Mouse (Mus musculus): ENCODE measurements around the gene 1700011L22Rik. TPM values are rescaled to one million over a fixed set of nuclear protein-coding genes. Genes with fewer than 3 reads are reported as not detected.

1700011L22Rik gene
- polyA plus RNA-seq (2015; fragmentation: Nextera tagmentation; extraction: Ambion mirVana) = not detected in 2 replicates

GRCm38 (mm10) chr8:79248470-79248869, at the start of gene 1700011L22Rik:
Gene 1700011L22Rik (minus strand): TSS chr8:79248570.
- Histone ChIP-seq H3K4me2 (no peak within 1 kb of the TSS), H3K9me3 (no peaks in the 10 kb centered on the region), H3K27me3 (no peaks in the 10 kb centered on the region), H3K9ac (no peak within 1 kb of the TSS), H3K27ac (replicated peaks) (no peak within 1 kb of the TSS), H3K4me1 (replicated peaks) (no peaks in the 10 kb centered on the region), H3K4me3 (no peak within 1 kb of the TSS), H3K36me3 (no peaks in the 10 kb centered on the region)
- ATAC-seq (ENCODE audit: low FRiP score, low read depth) = no peak
- 85% methylated on average over 6 of the region's 6 CpGs for WGBS

DNA sequence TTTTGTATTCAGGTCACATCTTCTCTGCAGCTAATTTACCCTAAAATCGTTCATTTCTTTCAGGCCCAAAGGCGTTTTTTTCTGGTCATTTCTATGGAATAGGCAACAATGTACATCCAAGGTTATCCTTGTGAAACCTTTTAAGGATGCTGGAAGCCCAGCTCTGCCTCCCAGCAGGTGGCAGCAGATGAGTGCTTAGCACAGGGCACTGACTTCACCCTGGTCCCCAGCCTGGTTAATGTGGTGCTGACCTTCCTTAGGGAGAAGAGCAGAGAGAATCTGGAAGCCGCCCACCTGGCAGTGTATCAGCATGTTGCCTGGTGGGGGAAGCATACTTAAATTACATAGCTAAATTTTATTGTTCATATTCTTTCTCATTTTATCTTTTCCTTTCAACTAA, 49.4 kb upstream of the 1700011L22Rik start:
- Histone ChIP-seq H3K27me3 (no peaks in the 10 kb centered on the region), H3K9me3 (no peaks in the 10 kb centered on the region), H3K4me2 (no peak overlapping the region), H3K27ac (replicated peaks) (no peak overlapping the region), H3K4me1 (replicated peaks) (peaks cover 19% of the 10 kb centered on the region), H3K36me3 (no peaks in the 10 kb centered on the region), H3K9ac (no peak overlapping the region), H3K4me3 (no peak overlapping the region)
- no peak for ATAC-seq (ENCODE audit: low FRiP score, low read depth)
- 27% methylated on average over 3 of the region's 3 CpGs for WGBS

DNA sequence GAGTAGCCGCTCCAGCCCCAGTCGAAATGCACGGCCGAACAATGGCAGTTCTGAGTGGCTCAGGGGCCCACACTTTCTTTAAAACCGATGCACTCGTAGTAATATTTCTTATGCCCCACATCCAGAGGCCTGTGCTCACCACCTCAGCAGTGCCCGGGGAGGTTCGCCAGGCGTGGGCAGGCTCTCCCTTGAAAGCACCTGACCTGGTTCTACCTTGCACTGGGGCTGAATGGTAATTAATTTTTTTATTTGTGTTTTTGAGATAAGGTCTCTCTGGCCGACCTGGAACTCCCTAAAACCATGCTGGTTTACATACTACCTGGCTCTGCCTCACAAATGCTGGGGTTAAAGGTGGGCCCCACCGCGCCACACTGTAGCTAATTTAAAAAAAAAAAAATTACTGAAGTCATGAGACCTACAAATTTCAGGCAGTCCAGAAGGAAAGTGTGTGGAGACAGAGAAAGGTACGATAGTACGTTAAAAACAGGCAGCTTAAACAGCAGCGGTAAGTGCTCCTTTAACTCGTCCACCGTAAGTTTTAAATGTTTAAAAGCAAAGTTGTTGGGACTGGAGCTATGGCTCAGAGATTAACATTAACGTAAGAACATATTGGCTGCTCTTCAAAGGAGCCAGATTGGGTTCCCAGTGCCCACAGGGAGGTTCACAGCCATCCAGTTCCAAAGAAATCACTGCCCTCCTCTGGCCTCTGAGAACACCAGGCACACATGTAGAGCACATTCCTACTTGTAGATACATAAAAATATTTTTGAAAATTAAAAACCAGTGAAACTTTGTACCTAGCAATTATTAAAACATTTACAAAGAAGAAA, 47.1 kb upstream of the 1700011L22Rik start:
- H3K9me3 ChIP-seq = no peaks in the 10 kb centered on the region
- peak overlapping the region; percentile 86 for H3K4me2 ChIP-seq
- peak overlapping the region; percentile 97 for H3K27ac ChIP-seq (replicated peaks)
- H3K9ac ChIP-seq = peak overlapping the region; percentile 83
- H3K4me1 ChIP-seq (replicated peaks) = peaks cover 32% of the 10 kb centered on the region
- ATAC-seq (ENCODE audit: low FRiP score, low read depth) = no peak
- H3K36me3 ChIP-seq = no peaks in the 10 kb centered on the region
- H3K4me3 ChIP-seq = peak overlapping the region; percentile 74
- H3K27me3 ChIP-seq = no peaks in the 10 kb centered on the region
- 16% methylated on average over 18 of the region's 18 CpGs for WGBS

DNA sequence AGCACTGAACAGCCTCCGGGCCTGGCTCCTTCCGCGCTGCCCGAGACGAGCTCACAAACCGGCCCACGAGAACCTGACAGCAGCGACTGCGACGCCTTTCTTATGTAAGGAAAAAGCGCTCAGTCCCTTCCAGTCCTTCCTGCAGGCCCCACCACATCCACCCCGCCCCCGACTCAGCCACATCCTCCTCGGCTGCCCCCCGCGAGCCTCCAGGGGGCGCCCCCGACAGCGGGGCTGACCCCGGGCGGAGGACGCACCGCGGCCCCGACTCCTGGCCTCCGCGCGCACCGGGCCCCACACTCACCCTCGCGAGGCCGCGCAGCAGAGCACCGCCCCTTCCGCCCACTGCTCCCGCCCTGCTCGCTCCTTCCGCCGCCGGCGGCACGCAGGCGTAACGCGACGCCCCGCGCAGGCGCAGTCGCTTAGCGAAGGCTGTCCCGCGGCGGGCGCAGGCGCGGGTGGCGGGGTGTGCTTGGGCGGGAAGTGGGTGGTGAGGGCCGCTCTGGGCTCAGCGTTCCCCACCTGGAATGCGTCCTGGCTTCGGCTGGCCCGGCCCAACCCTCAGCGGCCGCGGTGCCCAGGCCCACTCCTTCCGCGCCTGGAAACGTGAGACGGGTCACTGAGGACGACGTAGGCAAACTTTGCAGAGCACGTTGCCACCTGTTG, 46.4 kb upstream of the 1700011L22Rik start, which contains the start of gene Mmaa:
Gene Mmaa (minus strand): TSS at position 328 of the 666 bp plus-strand sequence.
- Histone ChIP-seq H3K9me3 (no peaks in the 10 kb centered on the region), H3K36me3 (no peaks in the 10 kb centered on the region), H3K4me2 (peak within 1 kb of the TSS; percentile 86), H3K27me3 (no peaks in the 10 kb centered on the region), H3K9ac (peak within 1 kb of the TSS; percentile 83), H3K27ac (replicated peaks) (peak within 1 kb of the TSS; percentile 97), H3K4me1 (replicated peaks) (peaks cover 32% of the 10 kb centered on the region), H3K4me3 (peak within 1 kb of the TSS; percentile 74)
- peak; percentile 98 for ATAC-seq (ENCODE audit: low FRiP score, low read depth)
- WGBS = under 1% methylated on average over 73 of the region's 74 CpGs

GRCm38 (mm10) chr8:79293841-79294240, 45.5 kb upstream of the 1700011L22Rik start:
- Histone ChIP-seq H3K4me1 (replicated peaks) (peaks cover 32% of the 10 kb centered on the region), H3K4me3 (peak overlapping the region; percentile 74), H3K9me3 (no peaks in the 10 kb centered on the region), H3K36me3 (no peaks in the 10 kb centered on the region), H3K27ac (replicated peaks) (peak overlapping the region; percentile 97), H3K9ac (peak overlapping the region; percentile 83; the same call in 1 of the 2 replicates), H3K27me3 (no peaks in the 10 kb centered on the region), H3K4me2 (peak overlapping the region; percentile 86)
- ATAC-seq (ENCODE audit: low FRiP score, low read depth) = no peak
- WGBS = 68% methylated on average over 3 of the region's 3 CpGs

- WGBS = 84% methylated on average over 3 of the region's 3 CpGs
- H3K27me3 ChIP-seq = no peaks in the 10 kb centered on the region
- H3K27ac ChIP-seq (replicated peaks) = no peak overlapping the region
- H3K4me1 ChIP-seq (replicated peaks) = peaks cover 32% of the 10 kb centered on the region
- peak overlapping the region; percentile 74; the same call in 1 of the 2 replicates for H3K4me3 ChIP-seq
- H3K9ac ChIP-seq = 0 out of 2 replicates have a peak overlapping the region, but pooled peaks have one; percentile 26
- ATAC-seq (ENCODE audit: low FRiP score, low read depth) = no peak
- no peaks in the 10 kb centered on the region for H3K9me3 ChIP-seq
- no peaks in the 10 kb centered on the region for H3K36me3 ChIP-seq
- peak overlapping the region; percentile 86; the same call in 1 of the 2 replicates for H3K4me2 ChIP-seq
Observed at GRCm38 (mm10) chr8:79292712-79293264, 44.4 kb upstream of the 1700011L22Rik start.

- Histone ChIP-seq H3K9me3 (no peaks in the 10 kb centered on the region), H3K4me3 (no peak overlapping the region), H3K9ac (no peak overlapping the region), H3K36me3 (no peaks in the 10 kb centered on the region), H3K27me3 (no peaks in the 10 kb centered on the region), H3K27ac (replicated peaks) (no peak overlapping the region), H3K4me2 (no peak overlapping the region), H3K4me1 (replicated peaks) (peaks cover 25% of the 10 kb centered on the region)
- WGBS = 71% methylated on average over 5 of the region's 5 CpGs
- no peak for ATAC-seq (ENCODE audit: low FRiP score, low read depth)
Observed at GRCm38 (mm10) chr8:79289592-79289991, 41.2 kb upstream of the 1700011L22Rik start.

- H3K27me3 ChIP-seq = no peaks in the 10 kb centered on the region
- no peak overlapping the region for H3K4me2 ChIP-seq
- 63% methylated on average over 2 of the region's 2 CpGs for WGBS
- H3K4me3 ChIP-seq = no peak overlapping the region
- peaks cover 3% of the 10 kb centered on the region; the same call in 1 of the 2 replicates for H3K36me3 ChIP-seq
- H3K27ac ChIP-seq (replicated peaks) = no peak overlapping the region
- peaks cover 22% of the 10 kb centered on the region for H3K4me1 ChIP-seq (replicated peaks)
- H3K9ac ChIP-seq = no peak overlapping the region
- no peak for ATAC-seq (ENCODE audit: low FRiP score, low read depth)
- no peaks in the 10 kb centered on the region for H3K9me3 ChIP-seq
Observed at GRCm38 (mm10) chr8:79288681-79289080, 40.3 kb upstream of the 1700011L22Rik start.

- H3K4me1 ChIP-seq (replicated peaks) = peaks cover 18% of the 10 kb centered on the region
- H3K4me3 ChIP-seq = no peak overlapping the region
- 94% methylated on average over 4 of the region's 4 CpGs for WGBS
- no peak overlapping the region for H3K9ac ChIP-seq
- no peak overlapping the region for H3K4me2 ChIP-seq
- no peak for ATAC-seq (ENCODE audit: low FRiP score, low read depth)
- H3K27ac ChIP-seq (replicated peaks) = no peak overlapping the region
- no peaks in the 10 kb centered on the region for H3K9me3 ChIP-seq
- no peaks in the 10 kb centered on the region for H3K27me3 ChIP-seq
- peaks cover 3% of the 10 kb centered on the region; the same call in 1 of the 2 replicates for H3K36me3 ChIP-seq
Observed at GRCm38 (mm10) chr8:79288250-79288649, 39.9 kb upstream of the 1700011L22Rik start.

DNA sequence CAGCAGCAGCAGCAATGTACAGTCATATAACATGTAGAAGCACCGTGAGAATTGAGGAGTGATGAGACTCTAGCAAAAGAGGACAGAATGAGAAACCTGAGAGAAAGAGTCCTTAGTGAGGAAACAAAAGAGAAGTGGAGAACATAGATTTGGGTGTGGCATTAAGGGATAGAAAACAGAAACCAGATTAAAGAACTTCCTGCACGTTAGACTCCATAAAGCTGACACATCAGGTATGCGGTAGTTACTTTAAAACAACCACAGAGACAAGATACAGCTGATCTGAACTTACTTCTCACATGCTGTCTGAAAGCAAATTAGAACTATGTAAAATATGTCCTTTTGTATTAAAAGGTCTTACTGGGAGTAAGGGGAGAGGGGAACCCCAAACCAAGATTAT, 38.1 kb upstream of the 1700011L22Rik start:
- Histone ChIP-seq H3K4me2 (no peak overlapping the region), H3K9me3 (no peaks in the 10 kb centered on the region), H3K27me3 (no peaks in the 10 kb centered on the region), H3K36me3 (peaks cover 3% of the 10 kb centered on the region; the same call in 1 of the 2 replicates), H3K9ac (no peak overlapping the region), H3K27ac (replicated peaks) (no peak overlapping the region), H3K4me3 (no peak overlapping the region), H3K4me1 (replicated peaks) (0 out of 2 replicates have a peak, but pooled peaks cover 3% of the 10 kb centered on the region)
- ATAC-seq (ENCODE audit: low FRiP score, low read depth) = no peak
- WGBS = 92% methylated on average over 3 of the region's 3 CpGs

- Histone ChIP-seq H3K36me3 (peaks cover 14% of the 10 kb centered on the region), H3K9ac (no peak overlapping the region), H3K4me3 (no peak overlapping the region), H3K4me2 (no peak overlapping the region), H3K4me1 (replicated peaks) (no peaks in the 10 kb centered on the region), H3K27ac (replicated peaks) (no peak overlapping the region), H3K9me3 (no peaks in the 10 kb centered on the region), H3K27me3 (no peaks in the 10 kb centered on the region)
- 98% methylated on average over 3 of the region's 3 CpGs for WGBS
- no peak for ATAC-seq (ENCODE audit: low FRiP score, low read depth)
Observed at GRCm38 (mm10) chr8:79284626-79285025, 36.3 kb upstream of the 1700011L22Rik start.
